Mouse (Mus musculus) CH12.LX (cell line): Measurements from ENCODE around the gene Mvk. TPM values are rescaled to one million over a fixed set of nuclear protein-coding genes. Genes with fewer than 3 reads are reported as not detected.

Experiments
- DNase-seq: peaks from one replicate; pipeline ENCODE4 v3.0.0-alpha.2; 2013; ENCODE audit errors: extremely low read depth
- H3K27ac ChIP-seq: 2 replicates; pipeline ENCODE4 v1.5.1; 2012; ENCODE audit warnings: low read depth, mild to moderate bottlenecking, control low read depth, moderate library complexity; ENCODE audit not compliant: insufficient read depth
- H3K27me3 ChIP-seq: replicated peaks from 2 replicates; pipeline ENCODE3; 2012; ENCODE audit warnings: inconsistent platforms
- H3K36me3 ChIP-seq, 2 experiments: replicated peaks in 1 of 2; 2 replicates each; pipeline versions ENCODE3 to v1.6.1; 2012; ENCODE audit warnings: inconsistent platforms in 1 of 2, low read length in 1 of 2, mild to moderate bottlenecking in 1 of 2, mixed read lengths in 1 of 2, moderate library complexity in 1 of 2; ENCODE audit not compliant: control insufficient read depth in 1 of 2, insufficient read depth in 1 of 2
- H3K4me1 ChIP-seq, 2 experiments: 2 replicates each; pipeline ENCODE4 v1.6.1; 2012; ENCODE audit warnings: inconsistent platforms in 1 of 2, moderate library complexity in 1 of 2; ENCODE audit not compliant: insufficient read depth in 2 of 2, control insufficient read depth in 1 of 2
- H3K4me2 ChIP-seq: 2 replicates; pipeline ENCODE4 v1.6.1; 2012; ENCODE audit warnings: low read depth, mild to moderate bottlenecking, control low read depth; ENCODE audit not compliant: poor library complexity, insufficient read depth, severe bottlenecking
- H3K4me3 ChIP-seq, 3 experiments: fragments of 150-350 bp in 1 of 3; sonication (generic) in 1 of 3; replicated peaks in 1 of 3; 2 replicates each; pipeline versions ENCODE3 to v1.5.1; 2011 to 2012; ENCODE audit warnings: low read depth in 2 of 3, low read length in 2 of 3, mild to moderate bottlenecking in 2 of 3, moderate library complexity in 2 of 3, control low read depth in 1 of 3, improper control_type of control experiment in 1 of 3, inconsistent platforms in 1 of 3, mixed read lengths in 1 of 3; ENCODE audit not compliant: poor library complexity in 1 of 3
- H3K79me2 ChIP-seq: replicated peaks from 2 replicates; pipeline ENCODE4 v1.6.1; 2012; ENCODE audit warnings: mild to moderate bottlenecking, moderate library complexity; ENCODE audit not compliant: control insufficient read depth, poor library complexity, insufficient read depth, severe bottlenecking; ENCODE audit errors: extremely low read depth
- H3K9ac ChIP-seq: 2 replicates; pipeline ENCODE4 v1.6.1; 2012; ENCODE audit warnings: low read depth, mild to moderate bottlenecking, control low read depth, moderate library complexity; ENCODE audit not compliant: insufficient read depth
- H3K9me3 ChIP-seq: replicated peaks from 2 replicates; pipeline ENCODE3; 2012; ENCODE audit warnings: low read length, inconsistent platforms, mixed read lengths
- BHLHE40 ChIP-seq: IDR thresholded peaks from 2 replicates; pipeline ENCODE4 v1.6.1; 2011; ENCODE audit warnings: mild to moderate bottlenecking, low read depth, low read length, improper control_type of control experiment
- CHD2 ChIP-seq: IDR thresholded peaks from 2 replicates; pipeline ENCODE4 v1.6.1; 2011; ENCODE audit warnings: low read length, improper control_type of control experiment
- E2F4 ChIP-seq: IDR thresholded peaks from 2 replicates; pipeline ENCODE4 v1.6.1; 2011; ENCODE audit warnings: low read depth, low read length, improper control_type of control experiment; ENCODE audit not compliant: insufficient replicate concordance
- ELF1 ChIP-seq: IDR thresholded peaks from 2 replicates; pipeline ENCODE4 v1.6.1; 2014; ENCODE audit warnings: low read depth, mild to moderate bottlenecking, inconsistent platforms, low read length, improper control_type of control experiment
- ETS1 ChIP-seq: conservative IDR thresholded peaks from 2 replicates; pipeline ENCODE4 v1.6.1; 2012; ENCODE audit warnings: low read depth, mild to moderate bottlenecking, inconsistent platforms, low read length, improper control_type of control experiment, moderate library complexity
- GABPA ChIP-seq: IDR thresholded peaks from 2 replicates; pipeline ENCODE4 v1.6.1; 2012; ENCODE audit warnings: low read depth, low read length, improper control_type of control experiment, inconsistent platforms; ENCODE audit not compliant: insufficient replicate concordance
- HCFC1 ChIP-seq: IDR thresholded peaks from 2 replicates; pipeline ENCODE4 v1.6.1; 2012; ENCODE audit warnings: low read depth, mild to moderate bottlenecking, inconsistent platforms, low read length, improper control_type of control experiment
- IRF4 ChIP-seq: IDR thresholded peaks from 2 replicates; pipeline ENCODE4 v1.6.1; 2014; ENCODE audit warnings: low read depth, mild to moderate bottlenecking, inconsistent platforms, low read length, improper control_type of control experiment
- JUN ChIP-seq: IDR thresholded peaks from 2 replicates; pipeline ENCODE4 v1.6.1; 2011; ENCODE audit warnings: low read depth, mild to moderate bottlenecking, low read length, improper control_type of control experiment, moderate library complexity; ENCODE audit not compliant: insufficient read depth
- KAT2A ChIP-seq: IDR thresholded peaks from 2 replicates; pipeline ENCODE4 v1.6.1; 2012; ENCODE audit warnings: low read length, improper control_type of control experiment, inconsistent platforms; ENCODE audit not compliant: insufficient replicate concordance
- MAZ ChIP-seq: IDR thresholded peaks from 2 replicates; pipeline ENCODE4 v1.6.1; 2012; ENCODE audit warnings: low read depth, mild to moderate bottlenecking, inconsistent platforms, low read length, improper control_type of control experiment, moderate library complexity
- NRF1 ChIP-seq: IDR thresholded peaks from 2 replicates; pipeline ENCODE4 v1.6.1; 2014; ENCODE audit warnings: low read depth, mild to moderate bottlenecking, inconsistent platforms, low read length, improper control_type of control experiment, moderate library complexity
- PAX5 ChIP-seq: IDR thresholded peaks from 2 replicates; pipeline ENCODE4 v1.6.1; 2012; ENCODE audit warnings: low read length, inconsistent platforms, mixed read lengths
- POLR2A ChIP-seq: IDR thresholded peaks from 2 replicates; pipeline ENCODE4 v1.6.1; 2011; ENCODE audit warnings: low read depth, mild to moderate bottlenecking, improper control_type of control experiment, low read length
- POLR2AphosphoS2 ChIP-seq: IDR thresholded peaks from 2 replicates; pipeline ENCODE4 v1.6.1; 2011; ENCODE audit warnings: low read depth, low read length, improper control_type of control experiment
- RAD21 ChIP-seq: IDR thresholded peaks from 2 replicates; pipeline ENCODE4 v1.6.1; 2011; ENCODE audit warnings: low read depth, mild to moderate bottlenecking, low read length, improper control_type of control experiment, moderate library complexity
- SIN3A ChIP-seq: IDR thresholded peaks from 2 replicates; pipeline ENCODE4 v1.6.1; 2012; ENCODE audit warnings: low read length, improper control_type of control experiment, inconsistent platforms
- SMC3 ChIP-seq: IDR thresholded peaks from 2 replicates; pipeline ENCODE4 v1.6.1; 2011; ENCODE audit warnings: low read depth, low read length, improper control_type of control experiment
- TCF12 ChIP-seq: IDR thresholded peaks from 2 replicates; pipeline ENCODE4 v1.6.1; 2014; ENCODE audit warnings: low read depth, mild to moderate bottlenecking, inconsistent platforms, low read length, improper control_type of control experiment
- UBTF ChIP-seq: IDR thresholded peaks from 2 replicates; pipeline ENCODE4 v1.6.1; 2012; ENCODE audit warnings: low read depth, mild to moderate bottlenecking, inconsistent platforms, low read length, improper control_type of control experiment, moderate library complexity
- USF1 ChIP-seq: IDR thresholded peaks from 2 replicates; pipeline ENCODE4 v1.6.1; 2014; ENCODE audit warnings: low read depth, mild to moderate bottlenecking, inconsistent platforms, low read length, improper control_type of control experiment
- USF2 ChIP-seq: conservative IDR thresholded peaks from 2 replicates; pipeline ENCODE4 v1.6.1; 2011; ENCODE audit warnings: low read depth, low read length, improper control_type of control experiment
- ZC3H11A ChIP-seq: IDR thresholded peaks from 2 replicates; pipeline ENCODE4 v1.6.1; 2012; ENCODE audit warnings: low read depth, mild to moderate bottlenecking, inconsistent platforms, low read length, improper control_type of control experiment
- ZMIZ1 ChIP-seq: IDR thresholded peaks from 2 replicates; pipeline ENCODE4 v1.6.1; 2012; ENCODE audit warnings: low read depth, mild to moderate bottlenecking, inconsistent platforms, low read length, improper control_type of control experiment
- dilution Hi-C: fragments of 300-500 bp; cut with MboI; formaldehyde crosslinking; loops from 2 replicates; pipeline ENCODE4 v1.14.3; 2020; ENCODE audit warnings: low sequenced_read_pairs; ENCODE audit not compliant: extremely low pct_unique_long_range_greater_than_20kb, extremely low pct_ligation_motif_present
- in situ Hi-C: fragments of 300-500 bp; cut with MboI; formaldehyde crosslinking; loops from 3 replicates; pipeline ENCODE4 v1.14.3; 2019; ENCODE audit warnings: low sequenced_read_pairs, low pct_ligation_motif_present, low pct_unique_long_range_greater_than_20kb, mixed read lengths
- polyA plus RNA-seq: library from polyadenylated mRNA; unstranded; fragments of >175 nt; gene quantifications from 2 replicates; pipeline ENCODE4 v1.2.1, GENCODE M21; 2012; ENCODE audit warnings: low read depth; ENCODE audit not compliant: insufficient read length
- total RNA-seq, 2 experiments: library from RNA; depleted of rRNA; stranded (reverse); fragments of 300-350 nt in 1 of 2; fragments of >200 nt in 1 of 2; gene quantifications; 2 replicates each; pipeline ENCODE4 v1.2.3; 2012 to 2014

Mvk gene
- total and polyA plus RNA-seq, 3 experiments, result 21.0 to 27.9 (median 24.2) TPM

- TF ChIP-seq GABPA (no peak), CHD2 (no peak), BHLHE40 (no peak), HCFC1 (no peak), PAX5 (no peak), ZC3H11A (no peak), USF2 (no peak), NRF1 (no peak), IRF4 (no peak), POLR2A (no peak), MAZ (no peak)
- H3K4me2 ChIP-seq, result no peak overlapping the region
- H3K9me3 ChIP-seq, result no peaks in the 10 kb centered on the region
- dilution Hi-C loops (no loop called here), in situ Hi-C loops (no loop called here)
- H3K36me3 ChIP-seq, result peaks cover 12 to 41% of the 10 kb centered on the region in 2 experiments
- no peaks in the 10 kb centered on the region for H3K4me1 ChIP-seq
- no peak overlapping the region for H3K27ac ChIP-seq
- no peak for DNase-seq
- H3K79me2 ChIP-seq, result no peaks in the 10 kb centered on the region
- H3K27me3 ChIP-seq, result no peaks in the 10 kb centered on the region
- H3K4me3 ChIP-seq, result no peak overlapping the region
- no peak overlapping the region for H3K9ac ChIP-seq
Measured at GRCm38 (mm10) chr5:114423961-114424360, 20.1 kb upstream of the Mvk start.

DNA sequence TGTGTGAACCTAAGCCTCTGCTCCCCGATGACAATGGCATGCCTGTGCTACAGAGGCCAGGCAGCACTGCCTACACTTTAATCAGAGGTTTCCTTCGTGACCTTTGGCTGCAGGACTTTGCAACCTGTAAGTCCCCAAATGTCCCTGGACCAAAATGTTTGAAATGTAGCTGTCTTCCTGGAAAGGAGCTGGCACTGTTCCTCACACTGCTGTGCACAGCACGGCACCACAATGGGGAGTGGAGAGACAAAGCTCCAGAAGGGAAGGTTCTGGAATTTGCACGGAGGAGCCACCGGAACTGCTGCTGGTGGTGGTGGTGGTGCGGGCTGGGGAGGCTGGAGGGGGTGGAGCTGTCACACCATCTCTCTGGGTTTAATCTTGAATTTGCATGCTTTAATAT, 17.3 kb upstream of the Mvk start:
- dilution Hi-C loops, result no loop called here

More for the DNA sequence above, 17.3 kb upstream of the Mvk start:
- no peak for TF ChIP-seq HCFC1
- no peak for TF ChIP-seq ELF1
- no peak for TF ChIP-seq ZMIZ1
- TF ChIP-seq ETS1, result no peak
- TF ChIP-seq KAT2A, result no peak
- no peak for TF ChIP-seq POLR2A
- TF ChIP-seq UBTF, result no peak
- no peak for TF ChIP-seq IRF4
- TF ChIP-seq SMC3, result no peak
- TF ChIP-seq TCF12, result no peak
- no peak for TF ChIP-seq JUN
- TF ChIP-seq USF2, result no peak
- TF ChIP-seq USF1, result no peak
- TF ChIP-seq E2F4, result no peak
- no peak for TF ChIP-seq SIN3A
- no peak for TF ChIP-seq POLR2AphosphoS2
- TF ChIP-seq RAD21, result no peak
- TF ChIP-seq, all 38 proteins: peak for 0
- no peaks in the 10 kb centered on the region for H3K4me1 ChIP-seq
- in situ Hi-C loops, result no loop called here
- H3K27ac ChIP-seq, result no peak overlapping the region
- no peaks in the 10 kb centered on the region for H3K27me3 ChIP-seq
- H3K4me3 ChIP-seq, result no peak overlapping the region
- H3K4me2 ChIP-seq, result no peak overlapping the region
- no peak for DNase-seq
- H3K9ac ChIP-seq, result no peak overlapping the region
- H3K36me3 ChIP-seq, result peaks cover 0 to 15% of the 10 kb centered on the region in 2 experiments
- H3K79me2 ChIP-seq, result no peaks in the 10 kb centered on the region
- H3K9me3 ChIP-seq, result no peaks in the 10 kb centered on the region
